Mouse (Mus musculus) heart, postnatal 36 days (tissue): ENCODE results near the gene Xxylt1. TPM values are rescaled to one million over a fixed set of nuclear protein-coding genes. Genes with fewer than 3 reads are reported as not detected.

Source experiments
- DNase-seq, 2 experiments: peaks; one replicate each; pipeline ENCODE4 v3.0.0; 2021 to 2022
- intact Hi-C: fragments of 180-260 bp; cut with DNase I; formaldehyde crosslinking; loops from one replicate; pipeline ENCODE4 v1.15.1; 2025
- total RNA-seq, 2 experiments: library from RNA; stranded (reverse); gene quantifications; 2 replicates each; pipeline ENCODE4 v1.2.3; 2021

Xxylt1 gene
- 10 to 100 TPM; 11.6 to 12.5 TPM for total RNA-seq

- intact Hi-C loops = loop anchor here (2.0 to 5.0 kb wide), 3 partner anchors 116 to 274 kb away; no protein-coding TSS in a partner anchor
- peak; percentile 94 to 96 for DNase-seq
Measured at GRCm38 (mm10) chr16:31081125-31081664, at the start of gene Xxylt1. Gene Xxylt1, minus strand, starts transcription at chr16:31081432.

- intact Hi-C loops = no loop called here
Measured at GRCm38 (mm10) chr16:31128116-31128515, 46.9 kb upstream of the Xxylt1 start.

GRCm38 (mm10) chr16:31124991-31125390, 43.8 kb upstream of the Xxylt1 start:
- no peak for DNase-seq
- intact Hi-C loops = no loop called here

More at GRCm38 (mm10) chr16:31128116-31128515, 46.9 kb upstream of the Xxylt1 start:
- no peak for DNase-seq

- DNase-seq = no peak
- intact Hi-C loops = no loop called here
Measured at GRCm38 (mm10) chr16:31121612-31122011, 40.4 kb upstream of the Xxylt1 start.

- intact Hi-C loops = no loop called here
- no peak for DNase-seq
Measured at GRCm38 (mm10) chr16:31113596-31113995, 32.4 kb upstream of the Xxylt1 start.

GRCm38 (mm10) chr16:31101352-31101751, 20.1 kb upstream of the Xxylt1 start:
- no peak for DNase-seq
- intact Hi-C loops = no loop called here

- no peak for DNase-seq
- intact Hi-C loops = no loop called here
Measured at GRCm38 (mm10) chr16:31099906-31100305, 18.7 kb upstream of the Xxylt1 start.

GRCm38 (mm10) chr16:31094036-31094435, 12.8 kb upstream of the Xxylt1 start:
- no peak for DNase-seq
- intact Hi-C loops = no loop called here

- intact Hi-C loops = no loop called here
- no peak for DNase-seq
Measured at GRCm38 (mm10) chr16:31093186-31093585, 12.0 kb upstream of the Xxylt1 start.

- intact Hi-C loops = loop anchor here (2.0 to 5.0 kb wide), 3 partner anchors 115 to 273 kb away; no protein-coding TSS in a partner anchor
- DNase-seq = no peak
Measured at GRCm38 (mm10) chr16:31081891-31082290, 659 bp upstream of the Xxylt1 start.

GRCm38 (mm10) chr16:31080573-31081051, 620 bp downstream of the Xxylt1 start:
- intact Hi-C loops = loop anchor here (2.0 to 5.0 kb wide), 3 partner anchors 117 to 274 kb away; no protein-coding TSS in a partner anchor
- DNase-seq = peak; percentile 65 to 72

GRCm38 (mm10) chr16:31077396-31077795, 3.8 kb downstream of the Xxylt1 start:
- intact Hi-C loops = loop anchor here (10.0 kb wide), 1 partner anchor 703 kb away; no protein-coding TSS in a partner anchor
- no peak for DNase-seq

GRCm38 (mm10) chr16:31076436-31076835, 4.8 kb downstream of the Xxylt1 start:
- DNase-seq = no peak
- intact Hi-C loops = loop anchor here (10.0 kb wide), 1 partner anchor 702 kb away; no protein-coding TSS in a partner anchor

GRCm38 (mm10) chr16:31074324-31074908, 6.8 kb downstream of the Xxylt1 start:
- no peak for DNase-seq
- intact Hi-C loops = loop anchor here (5.0 to 10.0 kb wide), 2 partner anchors 537 to 700 kb away; no protein-coding TSS in a partner anchor

- no peak for DNase-seq
- intact Hi-C loops = loop anchor here (2.0 to 10.0 kb wide), 4 partner anchors 95 to 697 kb away; no protein-coding TSS in a partner anchor
Measured at GRCm38 (mm10) chr16:31071731-31072130, 9.5 kb downstream of the Xxylt1 start.

- peak; percentile 88 to 92 for DNase-seq
- intact Hi-C loops = loop anchor here (1.0 to 10.0 kb wide), 5 partner anchors 94 to 696 kb away; no protein-coding TSS in a partner anchor
Measured at GRCm38 (mm10) chr16:31070358-31071133, 10.7 kb downstream of the Xxylt1 start.

GRCm38 (mm10) chr16:31069211-31070166, 11.7 kb downstream of the Xxylt1 start:
- DNase-seq = no peak
- intact Hi-C loops = loop anchor here (1.0 to 10.0 kb wide), 8 partner anchors 62 to 695 kb away; no protein-coding TSS in a partner anchor

GRCm38 (mm10) chr16:31068280-31068679, 13.0 kb downstream of the Xxylt1 start:
- intact Hi-C loops = loop anchor here (2.0 to 10.0 kb wide), 3 partner anchors 61 to 273 kb away; no protein-coding TSS in a partner anchor
- DNase-seq = peak in 1 of 2 experiments; percentile 40

- DNase-seq = peak; percentile 47 to 62
- intact Hi-C loops = loop anchor here (2.0 to 10.0 kb wide), 3 partner anchors 38 to 272 kb away; no protein-coding TSS in a partner anchor
Measured at GRCm38 (mm10) chr16:31066344-31067098, 14.7 kb downstream of the Xxylt1 start.
